Mouse (Mus musculus): Measurements from ENCODE around the gene Nol12. TPM values are rescaled to one million over a fixed set of nuclear protein-coding genes. Genes with fewer than 3 reads are reported as not detected.
A peak's percentile ranks its signal among the peaks of the same experiment; 100 is the strongest.

The Nol12 gene
- polyA plus RNA-seq, 1 experiment = 101 TPM

DNA sequence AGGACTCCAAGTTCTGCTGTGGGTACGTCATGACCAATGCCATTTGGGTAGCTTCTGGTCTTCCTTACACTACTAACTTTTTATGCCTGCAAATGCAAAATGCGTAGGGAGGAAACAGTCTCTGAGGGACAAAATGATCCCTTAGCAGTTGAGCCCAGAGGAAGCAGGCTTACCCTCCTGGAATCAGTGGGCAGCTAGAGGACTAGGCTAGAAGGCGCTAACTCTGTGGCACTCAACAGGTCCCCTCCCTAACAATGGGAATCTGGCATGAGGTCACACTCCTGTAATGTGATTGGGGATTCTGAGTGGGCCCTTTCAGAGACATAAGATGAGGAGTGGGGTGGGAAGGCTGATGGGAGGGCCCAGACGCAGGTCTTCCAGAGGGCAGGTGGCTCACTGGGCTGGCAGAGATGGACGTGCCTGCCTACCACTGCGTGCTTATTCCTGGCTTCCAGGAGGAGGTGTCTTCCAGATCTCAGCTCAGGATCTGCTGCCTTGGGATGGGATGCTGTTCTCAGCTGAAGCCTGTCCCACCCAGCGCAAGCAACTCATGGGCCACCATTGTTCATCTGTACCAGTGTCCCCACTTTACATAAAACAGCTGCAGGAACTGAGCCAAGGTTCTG lies 3.8 kb upstream of the Nol12 start:
- H3K27me3 ChIP-seq (ENCODE audit: control insufficient read depth, insufficient read depth, insufficient read length) = no peaks in the 10 kb centered on the region
- H3K36me3 ChIP-seq (ENCODE audit: control insufficient read depth, insufficient read depth) = peaks cover 17% of the 10 kb centered on the region

DNA sequence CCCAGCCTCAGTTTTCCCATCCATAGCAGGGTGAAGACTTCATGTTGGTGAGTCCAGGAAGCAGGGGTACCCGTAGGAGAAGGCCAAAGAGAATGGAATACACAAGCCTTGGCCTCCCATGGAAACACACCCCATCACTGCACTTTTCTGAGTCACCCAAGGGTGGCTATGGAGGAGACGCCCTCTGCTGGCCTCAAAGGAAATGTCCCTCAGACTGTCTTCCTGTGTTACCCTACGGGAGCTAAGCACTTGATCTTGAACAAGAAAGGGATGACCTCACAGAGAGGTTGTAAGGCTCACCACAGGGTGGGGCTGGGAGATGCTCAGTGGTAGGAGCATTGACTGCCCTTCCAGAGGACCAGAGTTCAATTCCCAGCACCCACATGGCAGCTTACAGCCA lies 3.2 kb upstream of the Nol12 start:
- H3K27me3 ChIP-seq (ENCODE audit: control insufficient read depth, insufficient read depth, insufficient read length) = no peaks in the 10 kb centered on the region
- peaks cover 38% of the 10 kb centered on the region for H3K79me2 ChIP-seq (ENCODE audit: control insufficient read depth, insufficient read depth)
- TF ChIP-seq POLR2AphosphoS2 (IDR thresholded peaks at IDR 0.05; ENCODE audit: insufficient read length, low read depth) = peak; percentile 94
- TF ChIP-seq TCF12 (IDR thresholded peaks at IDR 0.05; ENCODE audit: insufficient read depth, poor library complexity, severe bottlenecking) = no peak
- TF ChIP-seq CEBPB (IDR thresholded peaks at IDR 0.05; ENCODE audit: insufficient read depth, poor library complexity, severe bottlenecking) = no peak
- TF ChIP-seq MYOD1 (IDR thresholded peaks at IDR 0.05; ENCODE audit: control insufficient read depth in 1 of 3, insufficient read length in 2 of 3, low read depth in 2 of 3) = peak in 1 of 3 experiments; percentile 0
- no peak for TF ChIP-seq E2F4 (IDR thresholded peaks at IDR 0.05; ENCODE audit: insufficient read depth)
- H3K4me3 ChIP-seq = no peak overlapping the region
- no peak overlapping the region for H3ac ChIP-seq (ENCODE audit: control insufficient read depth, insufficient read length)
- H3K4me2 ChIP-seq (ENCODE audit: low read depth) = no peak overlapping the region
- peaks cover 17% of the 10 kb centered on the region for H3K36me3 ChIP-seq (ENCODE audit: control insufficient read depth, insufficient read depth)

More for the DNA sequence above, 3.8 kb upstream of the Nol12 start:
- H3ac ChIP-seq (ENCODE audit: control insufficient read depth, insufficient read length) = no peak overlapping the region
- peaks cover 33% of the 10 kb centered on the region for H3K79me2 ChIP-seq (ENCODE audit: control insufficient read depth, insufficient read depth)
- peak overlapping the region; percentile 80 for H3K4me2 ChIP-seq (ENCODE audit: low read depth)
- peak; percentile 98 for TF ChIP-seq POLR2AphosphoS2 (IDR thresholded peaks at IDR 0.05; ENCODE audit: insufficient read length, low read depth)
- no peak for TF ChIP-seq TCF12 (IDR thresholded peaks at IDR 0.05; ENCODE audit: insufficient read depth, poor library complexity, severe bottlenecking)
- no peak for TF ChIP-seq USF1 (IDR thresholded peaks at IDR 0.05; ENCODE audit: low read depth)
- peak; percentile 93 for TF ChIP-seq POLR2A (IDR thresholded peaks at IDR 0.05; ENCODE audit: insufficient read length, low read depth)
- TF ChIP-seq MYOG (IDR thresholded peaks at IDR 0.05; ENCODE audit: control insufficient read depth in 1 of 3, insufficient read depth in 1 of 3, insufficient read length in 2 of 3, low read depth in 2 of 3) = peak in 1 of 3 experiments; percentile 23
- H3K4me3 ChIP-seq = no peak overlapping the region

DNA sequence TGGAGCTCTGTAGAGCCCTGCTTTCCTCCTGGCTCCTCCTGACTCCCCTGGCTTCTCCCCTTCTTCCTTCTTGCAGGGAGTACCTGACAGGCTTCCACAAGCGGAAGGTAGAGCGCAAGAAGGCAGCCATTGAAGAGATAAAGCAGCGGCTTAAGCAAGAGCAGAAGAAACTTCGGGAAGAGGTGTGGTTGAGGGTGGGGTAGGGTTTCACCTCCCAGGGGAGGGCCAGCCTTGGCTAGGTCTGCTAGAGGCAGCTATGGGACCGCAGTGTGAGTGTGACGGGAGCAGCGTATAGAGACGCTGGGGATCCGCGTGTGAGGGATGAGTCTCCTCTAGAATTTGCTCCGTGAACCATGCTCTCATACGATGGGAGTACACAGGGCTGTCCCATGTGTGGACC lies 1.7 kb downstream of the Nol12 start:
- Histone ChIP-seq H3K79me2 (ENCODE audit: control insufficient read depth, insufficient read depth) (peaks cover 14% of the 10 kb centered on the region), H3K36me3 (ENCODE audit: control insufficient read depth, insufficient read depth) (peaks cover 24% of the 10 kb centered on the region), H3K27me3 (ENCODE audit: control insufficient read depth, insufficient read depth, insufficient read length) (no peaks in the 10 kb centered on the region), H3ac (ENCODE audit: control insufficient read depth, insufficient read length) (no peak overlapping the region), H3K4me2 (ENCODE audit: low read depth) (peak overlapping the region; percentile 100), H3K4me3 (peak overlapping the region; percentile 85)
- no peak for TF ChIP-seq SRF (IDR thresholded peaks at IDR 0.05; ENCODE audit: control insufficient read depth, insufficient read length, low read depth)
- TF ChIP-seq USF1 (IDR thresholded peaks at IDR 0.05; ENCODE audit: low read depth) = no peak
- no peak for TF ChIP-seq REST (IDR thresholded peaks at IDR 0.05; ENCODE audit: insufficient read depth, insufficient read length)
- TF ChIP-seq MYOG (IDR thresholded peaks at IDR 0.05; ENCODE audit: control insufficient read depth in 1 of 3, insufficient read depth in 1 of 3, insufficient read length in 2 of 3, low read depth in 2 of 3) = no peak
- no peak for TF ChIP-seq POLR2AphosphoS2 (IDR thresholded peaks at IDR 0.05; ENCODE audit: insufficient read length, low read depth)
- TF ChIP-seq MAX (IDR thresholded peaks at IDR 0.05; ENCODE audit: low read depth) = no peak
- no peak for TF ChIP-seq TCF3 (IDR thresholded peaks at IDR 0.05; ENCODE audit: insufficient read length, low read depth)
- TF ChIP-seq MYOD1 (IDR thresholded peaks at IDR 0.05; ENCODE audit: control insufficient read depth in 1 of 3, insufficient read length in 2 of 3, low read depth in 2 of 3) = no peak
- no peak for TF ChIP-seq POLR2A (IDR thresholded peaks at IDR 0.05; ENCODE audit: insufficient read length, low read depth)
- no peak for TF ChIP-seq E2F4 (IDR thresholded peaks at IDR 0.05; ENCODE audit: insufficient read depth)
- TF ChIP-seq CEBPB (IDR thresholded peaks at IDR 0.05; ENCODE audit: insufficient read depth, poor library complexity, severe bottlenecking) = no peak
- no peak for TF ChIP-seq TCF12 (IDR thresholded peaks at IDR 0.05; ENCODE audit: insufficient read depth, poor library complexity, severe bottlenecking)

DNA sequence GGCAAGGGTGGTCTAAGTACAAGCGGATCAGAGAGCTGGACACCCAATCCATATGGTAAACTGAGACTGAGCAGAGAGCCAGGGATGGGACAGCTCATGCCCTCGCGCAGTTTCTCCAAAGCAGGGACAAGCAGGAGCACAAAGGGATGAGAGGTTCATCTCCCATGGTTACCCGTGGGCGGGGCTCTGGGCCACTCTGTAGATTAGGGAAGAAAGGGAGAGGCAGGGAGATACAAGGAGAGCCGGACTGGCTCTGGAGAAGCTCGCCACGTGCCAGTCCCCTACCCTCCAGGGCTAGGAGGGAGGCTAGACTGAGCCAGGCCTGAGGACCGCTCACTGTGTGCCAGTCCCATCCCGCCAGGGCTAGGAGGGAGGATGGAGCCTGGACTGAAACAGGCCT lies 2.6 kb downstream of the Nol12 start:
- peaks cover 14% of the 10 kb centered on the region for H3K79me2 ChIP-seq (ENCODE audit: control insufficient read depth, insufficient read depth)
- no peaks in the 10 kb centered on the region for H3K27me3 ChIP-seq (ENCODE audit: control insufficient read depth, insufficient read depth, insufficient read length)
- TF ChIP-seq POLR2AphosphoS2 (IDR thresholded peaks at IDR 0.05; ENCODE audit: insufficient read length, low read depth) (no peak), SRF (IDR thresholded peaks at IDR 0.05; ENCODE audit: control insufficient read depth, insufficient read length, low read depth) (no peak), MAX (IDR thresholded peaks at IDR 0.05; ENCODE audit: low read depth) (no peak), TCF12 (IDR thresholded peaks at IDR 0.05; ENCODE audit: insufficient read depth, poor library complexity, severe bottlenecking) (no peak), TCF3 (IDR thresholded peaks at IDR 0.05; ENCODE audit: insufficient read length, low read depth) (no peak), MYOG (IDR thresholded peaks at IDR 0.05; ENCODE audit: control insufficient read depth in 1 of 3, insufficient read depth in 1 of 3, insufficient read length in 2 of 3, low read depth in 2 of 3) (no peak), REST (IDR thresholded peaks at IDR 0.05; ENCODE audit: insufficient read depth, insufficient read length) (no peak), CEBPB (IDR thresholded peaks at IDR 0.05; ENCODE audit: insufficient read depth, poor library complexity, severe bottlenecking) (no peak), E2F4 (IDR thresholded peaks at IDR 0.05; ENCODE audit: insufficient read depth) (no peak), POLR2A (IDR thresholded peaks at IDR 0.05; ENCODE audit: insufficient read length, low read depth) (no peak)
- no peak overlapping the region for H3K4me3 ChIP-seq
- peaks cover 26% of the 10 kb centered on the region for H3K36me3 ChIP-seq (ENCODE audit: control insufficient read depth, insufficient read depth)
- no peak overlapping the region for H3ac ChIP-seq (ENCODE audit: control insufficient read depth, insufficient read length)
- no peak overlapping the region for H3K4me2 ChIP-seq (ENCODE audit: low read depth)

DNA sequence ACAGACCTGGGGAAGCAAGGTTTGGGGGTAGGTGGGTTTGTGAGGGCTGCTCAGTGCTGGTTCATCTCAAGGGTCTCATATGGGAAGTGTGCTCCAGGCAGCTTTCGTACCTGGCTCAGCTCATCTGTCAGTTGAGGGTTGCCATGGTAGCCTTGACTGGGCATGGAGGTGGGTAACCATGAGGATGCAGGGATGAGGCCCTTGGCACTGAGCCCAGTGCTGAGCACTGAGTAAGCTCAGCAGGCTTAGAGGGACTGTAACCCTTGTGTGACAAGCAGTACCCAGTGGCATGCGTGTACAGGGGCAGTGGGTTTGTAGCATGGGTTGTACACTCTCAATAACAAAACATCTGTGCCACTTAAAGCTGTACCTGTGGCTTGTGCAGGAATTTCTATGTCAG lies 3.2 kb downstream of the Nol12 start:
- Histone ChIP-seq H3K27me3 (ENCODE audit: control insufficient read depth, insufficient read depth, insufficient read length) (no peaks in the 10 kb centered on the region), H3K79me2 (ENCODE audit: control insufficient read depth, insufficient read depth) (peaks cover 14% of the 10 kb centered on the region), H3ac (ENCODE audit: control insufficient read depth, insufficient read length) (no peak overlapping the region), H3K4me2 (ENCODE audit: low read depth) (no peak overlapping the region), H3K4me3 (no peak overlapping the region), H3K36me3 (ENCODE audit: control insufficient read depth, insufficient read depth) (peaks cover 26% of the 10 kb centered on the region)
- TF ChIP-seq POLR2A (IDR thresholded peaks at IDR 0.05; ENCODE audit: insufficient read length, low read depth) (no peak), MAX (IDR thresholded peaks at IDR 0.05; ENCODE audit: low read depth) (no peak), CEBPB (IDR thresholded peaks at IDR 0.05; ENCODE audit: insufficient read depth, poor library complexity, severe bottlenecking) (no peak), POLR2AphosphoS2 (IDR thresholded peaks at IDR 0.05; ENCODE audit: insufficient read length, low read depth) (no peak), MYOD1 (IDR thresholded peaks at IDR 0.05; ENCODE audit: control insufficient read depth in 1 of 3, insufficient read length in 2 of 3, low read depth in 2 of 3) (no peak), USF1 (IDR thresholded peaks at IDR 0.05; ENCODE audit: low read depth) (no peak), E2F4 (IDR thresholded peaks at IDR 0.05; ENCODE audit: insufficient read depth) (no peak), REST (IDR thresholded peaks at IDR 0.05; ENCODE audit: insufficient read depth, insufficient read length) (no peak)
